Mouse (Mus musculus) B cell, adult (primary cell): ENCODE data around the gene Gm5431. TPM values are rescaled to one million over a fixed set of nuclear protein-coding genes. Genes with fewer than 3 reads are reported as not detected.

Experiments
- total RNA-seq: library from RNA; stranded (reverse); gene quantifications from 4 replicates; pipeline ENCODE4 v1.2.4, GENCODE M21; 2023; ENCODE audit not compliant: inconsistent age

Gm5431 gene
- total RNA-seq: 8.8 to 14.4 TPM (median 10.4 TPM) in 4 replicates

DNA sequence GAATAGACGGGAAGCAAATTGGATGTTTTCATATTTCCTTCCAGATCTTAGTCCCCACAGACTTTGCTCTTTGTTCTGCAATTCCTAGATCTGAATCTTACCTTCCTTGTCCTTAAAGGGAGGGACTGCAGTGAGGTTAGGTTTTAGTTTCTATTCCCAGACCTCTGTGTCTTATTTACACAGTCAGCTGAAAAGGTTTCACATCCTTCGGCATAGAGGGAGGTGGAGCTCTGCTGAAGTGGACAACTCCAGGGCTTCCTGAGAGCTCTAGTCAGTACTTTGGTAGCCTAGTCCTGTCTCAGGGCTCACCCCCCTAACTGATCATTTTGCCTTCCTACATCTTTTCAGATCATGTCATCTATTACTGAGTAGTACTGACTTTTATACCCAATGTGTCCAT, at the start of gene Gm5431:
Gm5431 (minus strand) TSS at position 194 of the 400 bp plus-strand sequence.

DNA sequence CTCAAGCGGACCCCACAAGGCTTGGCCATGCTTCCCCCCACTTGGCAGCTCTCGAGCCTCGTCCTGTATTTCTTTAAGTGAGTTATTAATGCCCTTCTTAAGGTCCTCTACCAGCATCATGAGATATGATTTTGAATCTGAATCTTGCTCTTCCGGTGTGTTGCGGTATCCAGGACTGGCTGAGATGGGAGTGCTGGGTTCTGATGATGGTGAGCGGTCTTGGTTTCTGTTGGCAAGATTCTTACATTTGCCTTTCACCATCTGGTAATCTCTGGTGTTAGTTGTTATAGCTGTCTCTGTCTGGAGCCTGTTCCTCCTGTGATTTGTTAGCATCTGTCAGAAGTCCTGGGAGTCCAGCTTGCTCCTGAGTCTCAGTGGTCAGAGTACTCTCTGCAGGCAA, 44.1 kb upstream of the Gm5431 start, which contains the start of gene Psme2b:
Psme2b (minus strand) TSS at position 101 of the 400 bp plus-strand sequence.

DNA sequence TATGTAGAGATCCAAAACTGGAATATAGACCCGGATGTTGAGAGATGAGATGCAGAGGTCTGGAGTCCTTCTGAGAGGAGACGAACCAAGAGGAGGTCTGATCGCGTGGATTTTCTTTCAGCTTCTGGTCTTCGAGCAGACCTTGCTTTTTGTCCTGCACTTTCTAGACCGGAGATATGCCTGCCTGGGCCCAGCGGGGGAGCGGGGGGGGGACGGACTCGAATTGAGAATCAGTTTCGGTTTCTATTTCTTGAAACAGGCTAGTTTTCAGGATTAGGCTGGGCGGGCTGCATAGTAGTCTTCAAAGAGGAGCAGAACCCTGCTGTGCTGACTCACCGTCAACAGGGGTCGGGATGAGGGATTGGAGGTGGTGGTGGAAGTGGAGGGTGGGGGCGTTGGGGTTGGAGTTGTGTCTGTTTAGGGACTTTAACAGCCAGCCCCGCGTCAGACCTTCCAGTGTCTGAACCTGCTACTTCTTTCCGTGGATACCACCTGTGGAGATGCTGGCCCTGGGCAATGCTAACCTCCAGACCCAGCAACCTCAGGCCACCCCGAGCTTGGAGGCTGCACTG, 30.7 kb downstream of the Gm5431 start, which contains the start of gene Irgm1:
Irgm1 (minus strand) TSS at position 483 of the 572 bp plus-strand sequence.

Other genes with a start within 250 kb of the Gm5431 start
- 1,496 to 1,621 TPM (median 1,552 TPM) in 4 replicates for gene Rack1, start 101.9 kb downstream of the Gm5431 start, total RNA-seq
- 54.3 to 70.1 TPM (median 66.1 TPM) in 4 replicates for gene Trim41, start 84.9 kb downstream of the Gm5431 start, total RNA-seq
- 150 to 194 TPM (median 166 TPM) in 4 replicates for gene Trim7, start 76.1 kb downstream of the Gm5431 start, total RNA-seq
- 1.1 to 1.7 TPM (median 1.3 TPM) in 4 replicates for gene Gm12184, start 75.6 kb downstream of the Gm5431 start, total RNA-seq
- 38.4 to 53.1 TPM (median 43.4 TPM) in 4 replicates for gene Irgm1, start 30.5 kb downstream of the Gm5431 start, total RNA-seq
- 44.1 to 57.9 TPM (median 54.0 TPM) in 4 replicates for gene Psme2b, start 44.0 kb upstream of the Gm5431 start, total RNA-seq
- 0.35 to 0.63 TPM (median 0.47 TPM) in 4 replicates for gene Olfr56, start 76.7 kb upstream of the Gm5431 start, total RNA-seq
- gene 9930111J21Rik1, start 77.2 kb upstream of the Gm5431 start, total RNA-seq: 87.0 to 97.7 TPM (median 90.3 TPM) in 4 replicates
- gene Gm12185, start 90.0 kb upstream of the Gm5431 start, total RNA-seq: 1.3 to 2.0 TPM (median 1.8 TPM) in 4 replicates
- 0.30 to 1.1 TPM (median 0.63 TPM) in 3 of 4 replicates, not detected in the other for gene Tgtp1, start 92.0 kb upstream of the Gm5431 start, total RNA-seq
- 102 to 129 TPM (median 125 TPM) in 4 replicates for gene 9930111J21Rik2, start 149.0 kb upstream of the Gm5431 start, total RNA-seq
- 2.7 to 6.9 TPM (median 4.7 TPM) in 4 replicates for gene Tgtp2, start 162.0 kb upstream of the Gm5431 start, total RNA-seq
- gene Ifi47, start 174.4 kb upstream of the Gm5431 start, total RNA-seq: 34.5 to 48.6 TPM (median 39.6 TPM) in 4 replicates
- not detected in 4 replicates for gene Olfr1396, start 212.7 kb upstream of the Gm5431 start, total RNA-seq
- gene Olfr1395, start 240.1 kb upstream of the Gm5431 start, total RNA-seq: not detected in 4 replicates